ENCODE assay signal across 8 mouse cellular contexts in the genomic region with DNA sequence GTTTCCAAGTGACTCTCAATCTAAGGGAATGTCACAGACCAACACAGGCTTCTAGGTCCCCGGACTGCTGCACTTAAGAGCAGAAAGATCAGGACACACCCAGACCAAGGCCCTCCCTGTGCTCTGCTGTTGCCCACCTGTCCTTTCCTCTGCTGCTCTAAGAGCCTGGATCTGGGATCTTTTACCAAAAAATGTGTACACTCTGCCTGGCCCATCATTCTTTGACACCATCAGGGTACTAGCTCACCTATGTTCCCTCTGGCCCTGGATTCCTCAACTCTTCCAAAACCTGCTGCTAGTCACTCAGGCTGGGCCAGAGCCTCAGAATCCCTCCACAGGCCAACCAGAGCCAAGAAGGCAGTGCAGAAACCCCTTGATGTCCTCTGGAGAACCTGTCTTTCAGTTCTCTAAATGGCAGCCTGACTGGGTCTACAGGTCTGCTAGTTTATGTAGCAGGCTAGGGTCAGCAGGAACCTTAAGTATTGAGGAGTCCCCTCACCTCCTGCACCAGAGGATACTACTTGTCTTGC. TPM values are rescaled to one million over a fixed set of nuclear protein-coding genes. Genes with fewer than 3 reads are reported as not detected.
DNase-seq lines count a peak whose midpoint lies in the region; ATAC-seq and TF ChIP-seq lines count a peak whose summit lies in the region.

No protein-coding gene starts in this region.

- no peak for DNase-seq in forebrain, embryonic 10.5 days (ENCODE audit: extremely low spot score, low spot score)
- peak; percentile 6 for DNase-seq in lung, adult 2 months
- no peak for DNase-seq in lung, postnatal 25 days (ENCODE audit: low spot score)
- DNase-seq in liver, postnatal 0 days, result peak; percentile 11
- no peak for DNase-seq in embryo, embryonic 11 days
- DNase-seq in thymus, postnatal 14 days, result no peak

- peaks cover 42% of the 10 kb centered on the region for H3K4me1 ChIP-seq in forebrain, embryonic 10.5 days
- peaks cover 34% of the 10 kb centered on the region for H3K4me1 ChIP-seq in forebrain, embryonic 16.5 days (replicated peaks; ENCODE audit: control insufficient read depth, insufficient read depth, low read length)
- peaks cover 49% of the 10 kb centered on the region for H3K4me1 ChIP-seq in lung, adult 2 months (ENCODE audit: control insufficient read depth, insufficient read depth, low read length)
- H3K4me1 ChIP-seq in forebrain, embryonic 13.5 days, result peaks cover 48% of the 10 kb centered on the region
- peaks cover 50% of the 10 kb centered on the region for H3K4me1 ChIP-seq in liver, postnatal 0 days (ENCODE audit: insufficient read depth)

- TF ChIP-seq CTCF in lung, adult 2 months (IDR thresholded peaks at IDR 0.05; ENCODE audit: insufficient read depth, low read length), result no peak
- TF ChIP-seq CTCF in liver, postnatal 0 days (IDR thresholded peaks at IDR 0.05; ENCODE audit: low read depth), result no peak

- 0 out of 2 replicates have a peak overlapping the region, but pooled peaks have one; percentile 84 for H3K4me3 ChIP-seq in forebrain, embryonic 10.5 days
- no peak overlapping the region for H3K4me3 ChIP-seq in forebrain, embryonic 16.5 days (replicated peaks; ENCODE audit: low read length)
- H3K4me3 ChIP-seq in lung, adult 2 months (replicated peaks; ENCODE audit: extremely low read depth, low read depth, low read length), result peak overlapping the region; percentile 95
- no peak overlapping the region for H3K4me3 ChIP-seq in forebrain, embryonic 13.5 days
- no peak overlapping the region for H3K4me3 ChIP-seq in liver, postnatal 0 days (ENCODE audit: low read depth, low read length)

- H3K36me3 ChIP-seq in forebrain, embryonic 10.5 days (replicated peaks), result no peaks in the 10 kb centered on the region; the same call in 1 of the 2 replicates
- H3K36me3 ChIP-seq in forebrain, embryonic 16.5 days (ENCODE audit: control insufficient read depth, insufficient read depth), result peaks cover 2% of the 10 kb centered on the region; the same call in 1 of the 2 replicates
- peaks cover 14% of the 10 kb centered on the region; the same call in 1 of the 2 replicates for H3K36me3 ChIP-seq in forebrain, embryonic 13.5 days (ENCODE audit: poor library complexity, severe bottlenecking)
- peaks cover 16% of the 10 kb centered on the region for H3K36me3 ChIP-seq in liver, postnatal 0 days (replicated peaks; ENCODE audit: insufficient read depth, low read length)

- no peak overlapping the region for H3K4me2 ChIP-seq in forebrain, embryonic 16.5 days (ENCODE audit: low read length)
- H3K4me2 ChIP-seq in forebrain, embryonic 13.5 days, result peak overlapping the region; percentile 84
- no peak overlapping the region for H3K4me2 ChIP-seq in liver, postnatal 0 days (ENCODE audit: low read depth, low read length)

- peaks cover 27% of the 10 kb centered on the region for H3K27me3 ChIP-seq in forebrain, embryonic 10.5 days (ENCODE audit: poor library complexity, severe bottlenecking)
- 0 out of 2 replicates have a peak, but pooled peaks cover 2% of the 10 kb centered on the region for H3K27me3 ChIP-seq in forebrain, embryonic 16.5 days (replicated peaks; ENCODE audit: control insufficient read depth, insufficient read depth, low read length)
- peaks cover 8% of the 10 kb centered on the region; the same call in 1 of the 2 replicates for H3K27me3 ChIP-seq in forebrain, embryonic 13.5 days
- H3K27me3 ChIP-seq in liver, postnatal 0 days (ENCODE audit: insufficient read depth, low read length), result no peaks in the 10 kb centered on the region

- ATAC-seq in forebrain, embryonic 16.5 days, result no peak
- ATAC-seq in forebrain, embryonic 13.5 days, result no peak
- no peak for ATAC-seq in liver, postnatal 0 days

- 91% methylated on average over 1 of the region's 1 CpGs for WGBS in forebrain, embryonic 10.5 days
- 90% methylated on average over 1 of the region's 1 CpGs for WGBS in forebrain, embryonic 16.5 days
- 38% methylated on average over 1 of the region's 1 CpGs for WGBS in lung, adult 2 months
- WGBS in forebrain, embryonic 13.5 days, result 93% methylated on average over 1 of the region's 1 CpGs
- 75% methylated on average over 1 of the region's 1 CpGs for WGBS in liver, postnatal 0 days (ENCODE audit: insufficient replicate concordance)

- H3K9ac ChIP-seq in forebrain, embryonic 16.5 days (replicated peaks; ENCODE audit: low read depth, low read length), result no peak overlapping the region
- peak overlapping the region; percentile 89; the same call in 1 of the 2 replicates for H3K9ac ChIP-seq in forebrain, embryonic 13.5 days
- peak overlapping the region; percentile 81; the same call in 1 of the 2 replicates for H3K9ac ChIP-seq in liver, postnatal 0 days (replicated peaks)

- no peak for TF ChIP-seq POLR2A in lung, adult 2 months (IDR thresholded peaks at IDR 0.05; ENCODE audit: borderline replicate concordance, extremely low read depth, low read depth, low read length)

- no peak overlapping the region for H3K27ac ChIP-seq in forebrain, embryonic 10.5 days
- H3K27ac ChIP-seq in forebrain, embryonic 16.5 days (ENCODE audit: low read length), result no peak overlapping the region
- H3K27ac ChIP-seq in forebrain, embryonic 13.5 days, result no peak overlapping the region
- no peak overlapping the region for H3K27ac ChIP-seq in liver, postnatal 0 days (ENCODE audit: low read depth)

- TF ChIP-seq EP300 in liver, postnatal 0 days (IDR thresholded peaks at IDR 0.05; ENCODE audit: low read depth), result no peak

- H3K9me3 ChIP-seq in forebrain, embryonic 10.5 days, result no peaks in the 10 kb centered on the region
- no peaks in the 10 kb centered on the region for H3K9me3 ChIP-seq in forebrain, embryonic 16.5 days (ENCODE audit: control insufficient read depth, low read length)
- H3K9me3 ChIP-seq in forebrain, embryonic 13.5 days (replicated peaks), result no peaks in the 10 kb centered on the region
- no peaks in the 10 kb centered on the region for H3K9me3 ChIP-seq in liver, postnatal 0 days (ENCODE audit: low read length)

RNA-seq across cellular contexts. Expression of a gene that starts 2.4 kb away (rescaled TPM):
- 11.1 and 14.6 TPM in 2 replicates for polyA plus RNA-seq in forebrain, embryonic 10.5 days (2016; fragmentation: Nextera tagmentation; extraction: Ambion mirVana)
- polyA plus RNA-seq in forebrain, embryonic 16.5 days (2015; fragmentation: Nextera tagmentation; extraction: Ambion mirVana), result 37.1 and 47.2 TPM in 2 replicates
- polyA plus RNA-seq in lung, adult 2 months (2012; rRNA removed), result 318 and 340 TPM in 2 replicates
- 28.2 and 31.1 TPM in 2 replicates for polyA plus RNA-seq in forebrain, embryonic 13.5 days (2015; fragmentation: Nextera tagmentation; extraction: Ambion mirVana)
- polyA plus RNA-seq in liver, postnatal 0 days (2015; fragmentation: Nextera tagmentation; extraction: Ambion mirVana), result 7.5 and 9.4 TPM in 2 replicates

RNA-seq across cellular contexts. Expression of a gene that starts 15.8 kb away (rescaled TPM):
- polyA plus RNA-seq in forebrain, embryonic 10.5 days (2016; fragmentation: Nextera tagmentation; extraction: Ambion mirVana), result 53.8 and 59.4 TPM in 2 replicates
- polyA plus RNA-seq in forebrain, embryonic 16.5 days (2015; fragmentation: Nextera tagmentation; extraction: Ambion mirVana), result 18.0 and 23.1 TPM in 2 replicates
- polyA plus RNA-seq in lung, adult 2 months (2012; rRNA removed), result 0.46 and 0.49 TPM in 2 replicates
- 32.0 and 32.7 TPM in 2 replicates for polyA plus RNA-seq in forebrain, embryonic 13.5 days (2015; fragmentation: Nextera tagmentation; extraction: Ambion mirVana)
- polyA plus RNA-seq in liver, postnatal 0 days (2015; fragmentation: Nextera tagmentation; extraction: Ambion mirVana), result 12.3 and 14.0 TPM in 2 replicates

RNA-seq across cellular contexts. Expression of a gene that starts 15.9 kb away (rescaled TPM):
- 0.77 and 0.89 TPM in 2 replicates for polyA plus RNA-seq in forebrain, embryonic 10.5 days (2016; fragmentation: Nextera tagmentation; extraction: Ambion mirVana)
- 0.37 and 0.73 TPM in 2 replicates for polyA plus RNA-seq in forebrain, embryonic 16.5 days (2015; fragmentation: Nextera tagmentation; extraction: Ambion mirVana)
- 0.77 and 1.4 TPM in 2 replicates for polyA plus RNA-seq in lung, adult 2 months (2012; rRNA removed)
- polyA plus RNA-seq in forebrain, embryonic 13.5 days (2015; fragmentation: Nextera tagmentation; extraction: Ambion mirVana), result 0.49 and 0.88 TPM in 2 replicates
- polyA plus RNA-seq in liver, postnatal 0 days (2015; fragmentation: Nextera tagmentation; extraction: Ambion mirVana), result 0.38 and 0.47 TPM in 2 replicates

Comparison
In these comparisons a context has a peak if more than half of its experiments do, and no peak if none do; other contexts are left out.
1. DNase-seq: peak in lung, adult 2 months (single experiment) and liver, postnatal 0 days (single experiment); none in forebrain, embryonic 10.5 days (single experiment), lung, postnatal 25 days (single experiment), embryo, embryonic 11 days (single experiment) and thymus, postnatal 14 days (single experiment).
2. H3K4me3 ChIP-seq: peak in forebrain, embryonic 10.5 days (single experiment) and lung, adult 2 months (single experiment); none in forebrain, embryonic 16.5 days (single experiment), forebrain, embryonic 13.5 days (single experiment) and liver, postnatal 0 days (single experiment).